Mouse (Mus musculus): ENCODE measurements around the gene Ccdc136. TPM values are rescaled to one million over a fixed set of nuclear protein-coding genes. Genes with fewer than 3 reads are reported as not detected.

The Ccdc136 gene
- polyA plus RNA-seq, 1 experiment from 2014 or later, result 17.3 TPM

DNA sequence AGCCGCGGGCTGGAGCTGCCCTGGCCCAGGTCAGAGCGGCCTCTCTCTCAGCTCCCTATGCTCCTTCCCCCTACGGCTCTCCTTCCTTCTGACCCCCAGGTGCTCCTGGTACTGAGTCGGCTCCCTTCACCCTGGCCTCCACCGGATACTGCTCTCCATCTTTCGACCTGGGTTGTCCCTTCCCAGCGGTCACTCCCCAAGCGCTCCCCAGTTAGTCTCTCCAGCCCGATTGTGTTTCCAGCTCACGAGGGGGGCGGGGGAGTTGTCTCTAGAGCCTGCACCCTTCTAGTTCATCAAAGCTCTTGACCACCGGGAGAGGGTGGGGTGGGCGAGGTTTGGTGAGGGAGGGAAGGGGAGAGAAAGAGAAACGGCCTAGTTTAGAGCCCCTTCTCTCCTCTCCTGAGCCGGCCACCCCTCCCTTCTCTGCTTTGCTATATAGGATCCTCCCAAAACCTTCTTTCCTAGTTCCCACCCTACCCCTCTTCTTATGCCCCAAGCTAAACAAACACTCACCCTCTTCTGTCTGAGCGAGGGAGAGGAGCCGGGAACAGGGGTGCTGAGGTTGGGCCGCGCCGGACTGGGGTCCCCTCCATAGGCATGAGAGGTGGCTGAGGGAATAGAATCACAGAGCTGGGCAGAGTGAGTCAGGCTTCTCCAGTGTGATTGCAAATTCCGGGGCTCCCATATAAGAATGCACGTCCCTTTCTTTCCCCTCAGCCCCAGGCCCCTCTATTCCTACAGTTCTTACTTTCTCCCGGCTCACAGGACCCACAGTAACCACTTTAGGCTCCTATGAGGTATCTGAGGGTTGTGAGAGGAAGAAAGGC is 818 bp downstream of the Ccdc136 start:
- peaks cover 12% of the 10 kb centered on the region; the same call in 1 of the 2 replicates for H3K27me3 ChIP-seq (ENCODE audit: control insufficient read depth, insufficient read depth, low read length)
- DNase-seq (ENCODE audit: low spot score), result no peak
- peak overlapping the region; percentile 87 for H3K4me2 ChIP-seq (ENCODE audit: low read depth, low read length)
- WGBS, result 1% methylated on average over 21 of the region's 24 CpGs
- no peak overlapping the region for H3K27ac ChIP-seq (replicated peaks; ENCODE audit: low read depth, low read length)
- H3K4me3 ChIP-seq (ENCODE audit: low read depth, low read length), result peak overlapping the region; percentile 71
- H3K9me3 ChIP-seq (replicated peaks; ENCODE audit: control insufficient read depth, low read length), result no peaks in the 10 kb centered on the region
- ATAC-seq (replicated peaks; ENCODE audit: insufficient number of reproducible peaks, low FRiP score, low TSS enrichment, low read depth), result peak; percentile 82
- no peaks in the 10 kb centered on the region for H3K4me1 ChIP-seq (ENCODE audit: control insufficient read depth, insufficient read depth, low read length)
- H3K9ac ChIP-seq (replicated peaks; ENCODE audit: low read length), result peak overlapping the region; percentile 76
- H3K36me3 ChIP-seq (replicated peaks; ENCODE audit: control insufficient read depth, insufficient read depth, low read depth, low read length), result no peaks in the 10 kb centered on the region

DNA sequence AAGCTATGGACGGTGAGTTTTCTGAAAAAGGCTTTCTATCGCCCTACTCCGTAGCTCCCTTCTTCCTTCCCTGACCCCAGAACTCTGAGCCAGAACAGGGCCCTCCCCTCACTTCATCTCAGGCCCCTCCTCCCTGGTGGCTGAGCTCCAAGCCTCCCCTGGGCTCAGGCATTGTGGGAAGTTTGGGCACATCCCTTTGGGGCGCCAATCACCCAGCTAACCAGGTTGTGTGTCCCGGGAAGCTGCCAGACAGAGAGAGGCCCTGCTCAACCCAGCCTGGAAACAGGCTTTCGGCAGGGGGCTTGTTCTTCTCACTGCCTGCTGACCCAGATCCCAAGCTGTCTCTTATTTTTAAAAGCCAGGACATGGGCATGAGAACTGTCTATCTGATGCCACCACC is 1.5 kb downstream of the Ccdc136 start:
- H3K9me3 ChIP-seq (replicated peaks; ENCODE audit: control insufficient read depth, low read length), result no peaks in the 10 kb centered on the region
- no peaks in the 10 kb centered on the region for H3K4me1 ChIP-seq (ENCODE audit: control insufficient read depth, insufficient read depth, low read length)
- no peaks in the 10 kb centered on the region for H3K36me3 ChIP-seq (replicated peaks; ENCODE audit: control insufficient read depth, insufficient read depth, low read depth, low read length)
- 7% methylated on average over 6 of the region's 6 CpGs for WGBS
- H3K9ac ChIP-seq (replicated peaks; ENCODE audit: low read length), result peak overlapping the region; percentile 76
- H3K27me3 ChIP-seq (ENCODE audit: control insufficient read depth, insufficient read depth, low read length), result peaks cover 12% of the 10 kb centered on the region; the same call in 1 of the 2 replicates
- ATAC-seq (replicated peaks; ENCODE audit: insufficient number of reproducible peaks, low FRiP score, low TSS enrichment, low read depth), result 0 out of 2 replicates have a peak, but pooled peaks have one; percentile 37
- H3K4me3 ChIP-seq (ENCODE audit: low read depth, low read length), result peak overlapping the region; percentile 71
- H3K27ac ChIP-seq (replicated peaks; ENCODE audit: low read depth, low read length), result no peak overlapping the region
- H3K4me2 ChIP-seq (ENCODE audit: low read depth, low read length), result peak overlapping the region; percentile 87
- peak; percentile 15 for DNase-seq (ENCODE audit: low spot score)

DNA sequence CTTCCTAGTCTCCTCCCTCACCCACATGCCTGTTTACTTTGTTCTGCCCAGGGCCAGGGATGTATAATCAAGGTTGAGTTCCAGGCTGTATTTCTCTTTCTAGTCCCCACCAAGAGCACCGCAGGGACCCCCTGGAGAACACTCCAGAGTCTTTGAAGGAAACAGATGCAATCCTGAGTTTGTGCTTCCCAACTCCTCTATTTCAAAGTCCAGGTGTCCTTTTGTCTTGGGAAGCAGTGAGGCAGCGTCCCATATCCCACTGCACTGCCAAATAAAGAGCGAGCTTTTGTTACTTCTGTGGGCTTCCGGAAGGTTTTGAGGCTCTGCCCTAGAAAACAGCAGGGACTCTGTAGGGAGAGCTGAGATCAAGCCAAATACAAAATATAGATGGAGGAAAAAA is 3.7 kb downstream of the Ccdc136 start:
- 86% methylated on average over 4 of the region's 4 CpGs for WGBS
- peaks cover 6% of the 10 kb centered on the region; the same call in 1 of the 2 replicates for H3K27me3 ChIP-seq (ENCODE audit: control insufficient read depth, insufficient read depth, low read length)

DNA sequence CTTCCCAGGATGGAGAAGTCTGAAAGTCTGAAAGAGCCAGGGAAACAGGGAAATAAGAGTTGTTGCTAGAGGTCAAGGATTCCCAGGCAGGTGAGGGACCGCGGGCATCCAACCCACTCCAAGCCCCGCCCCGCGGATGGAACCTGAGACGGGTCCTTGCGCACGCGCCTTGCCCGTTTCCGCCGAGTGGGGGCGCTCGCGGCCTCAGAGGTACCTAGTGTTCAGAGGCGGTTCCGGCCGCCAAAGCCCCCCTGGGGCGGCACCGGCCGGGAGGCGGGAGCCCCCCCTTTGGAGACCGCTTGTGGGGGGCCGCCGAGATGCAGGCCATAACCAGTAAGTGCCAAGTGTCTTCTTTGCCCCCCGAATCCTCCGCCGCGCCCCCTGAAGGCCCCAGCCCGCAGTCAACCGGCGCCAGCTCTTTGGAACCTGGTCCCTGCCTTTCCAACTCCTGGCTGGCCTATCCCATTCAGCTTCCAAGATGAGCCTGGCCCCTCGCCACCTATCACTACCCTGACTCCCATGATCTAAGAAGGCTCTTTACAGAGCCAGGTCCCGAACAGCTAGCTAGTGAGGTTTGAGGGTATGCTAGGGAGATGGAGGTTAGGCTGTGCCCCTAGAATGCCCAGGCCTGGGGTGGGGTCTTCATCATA is 6.7 kb downstream of the Ccdc136 start:
- H3K27me3 ChIP-seq (ENCODE audit: control insufficient read depth, insufficient read depth, low read length), result no peaks in the 10 kb centered on the region
- WGBS, result 8% methylated on average over 26 of the region's 34 CpGs
- H3K9ac ChIP-seq (replicated peaks; ENCODE audit: low read length), result no peak overlapping the region; the same call in 1 of the 2 replicates
- peak overlapping the region; percentile 27 for H3K4me2 ChIP-seq (ENCODE audit: low read depth, low read length)
- no peak overlapping the region for H3K27ac ChIP-seq (replicated peaks; ENCODE audit: low read depth, low read length)
- H3K9me3 ChIP-seq (replicated peaks; ENCODE audit: control insufficient read depth, low read length), result no peaks in the 10 kb centered on the region
- H3K4me3 ChIP-seq (ENCODE audit: low read depth, low read length), result 0 out of 2 replicates have a peak overlapping the region, but pooled peaks have one; percentile 14
- H3K36me3 ChIP-seq (replicated peaks; ENCODE audit: control insufficient read depth, insufficient read depth, low read depth, low read length), result no peaks in the 10 kb centered on the region
- H3K4me1 ChIP-seq (ENCODE audit: control insufficient read depth, insufficient read depth, low read length), result no peaks in the 10 kb centered on the region; the same call in 1 of the 2 replicates
- DNase-seq (ENCODE audit: low spot score) (peak; percentile 57), ATAC-seq (replicated peaks; ENCODE audit: insufficient number of reproducible peaks, low FRiP score, low TSS enrichment, low read depth) (no peak; the same call in 1 of the 2 replicates)

More for the DNA sequence above, 3.7 kb downstream of the Ccdc136 start:
- H3K36me3 ChIP-seq (replicated peaks; ENCODE audit: control insufficient read depth, insufficient read depth, low read depth, low read length), result no peaks in the 10 kb centered on the region
- H3K9me3 ChIP-seq (replicated peaks; ENCODE audit: control insufficient read depth, low read length), result no peaks in the 10 kb centered on the region
- no peak overlapping the region for H3K4me3 ChIP-seq (ENCODE audit: low read depth, low read length)
- no peaks in the 10 kb centered on the region; the same call in 1 of the 2 replicates for H3K4me1 ChIP-seq (ENCODE audit: control insufficient read depth, insufficient read depth, low read length)
- no peak overlapping the region for H3K27ac ChIP-seq (replicated peaks; ENCODE audit: low read depth, low read length)
- ATAC-seq (replicated peaks; ENCODE audit: insufficient number of reproducible peaks, low FRiP score, low TSS enrichment, low read depth) (no peak), DNase-seq (ENCODE audit: low spot score) (no peak)
- H3K4me2 ChIP-seq (ENCODE audit: low read depth, low read length), result no peak overlapping the region
- no peak overlapping the region for H3K9ac ChIP-seq (replicated peaks; ENCODE audit: low read length)

DNA sequence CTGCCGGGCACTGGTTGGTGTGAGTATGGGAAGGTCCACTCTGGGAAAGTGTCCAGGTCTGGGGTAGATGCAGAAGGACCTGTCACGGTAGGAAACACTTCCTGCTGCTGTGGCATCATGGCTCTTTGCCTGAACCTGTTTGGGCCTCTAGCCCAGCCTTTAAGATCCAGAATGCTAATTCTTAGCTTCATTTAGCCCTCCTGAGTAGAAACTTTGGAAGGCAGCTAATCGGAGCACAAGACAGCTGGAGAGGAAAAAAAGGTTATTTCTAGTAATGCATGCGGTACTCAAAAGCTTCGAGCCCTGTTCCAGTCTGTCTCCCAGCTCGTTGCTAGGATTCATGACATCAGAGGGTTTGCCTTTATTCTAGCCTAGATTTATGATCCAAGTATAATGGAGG is 10.3 kb downstream of the Ccdc136 start:
- WGBS, result 91% methylated on average over 6 of the region's 6 CpGs
- H3K36me3 ChIP-seq (replicated peaks; ENCODE audit: control insufficient read depth, insufficient read depth, low read depth, low read length), result no peaks in the 10 kb centered on the region
- H3K27ac ChIP-seq (replicated peaks; ENCODE audit: low read depth, low read length), result no peak overlapping the region
- H3K9me3 ChIP-seq (replicated peaks; ENCODE audit: control insufficient read depth, low read length), result no peaks in the 10 kb centered on the region
- no peak overlapping the region for H3K4me3 ChIP-seq (ENCODE audit: low read depth, low read length)
- ATAC-seq (replicated peaks; ENCODE audit: insufficient number of reproducible peaks, low FRiP score, low TSS enrichment, low read depth) (no peak), DNase-seq (ENCODE audit: low spot score) (no peak)
- H3K4me1 ChIP-seq (ENCODE audit: control insufficient read depth, insufficient read depth, low read length), result no peaks in the 10 kb centered on the region; the same call in 1 of the 2 replicates
- no peak overlapping the region for H3K4me2 ChIP-seq (ENCODE audit: low read depth, low read length)
- H3K9ac ChIP-seq (replicated peaks; ENCODE audit: low read length), result no peak overlapping the region
- H3K27me3 ChIP-seq (ENCODE audit: control insufficient read depth, insufficient read depth, low read length), result no peaks in the 10 kb centered on the region

DNA sequence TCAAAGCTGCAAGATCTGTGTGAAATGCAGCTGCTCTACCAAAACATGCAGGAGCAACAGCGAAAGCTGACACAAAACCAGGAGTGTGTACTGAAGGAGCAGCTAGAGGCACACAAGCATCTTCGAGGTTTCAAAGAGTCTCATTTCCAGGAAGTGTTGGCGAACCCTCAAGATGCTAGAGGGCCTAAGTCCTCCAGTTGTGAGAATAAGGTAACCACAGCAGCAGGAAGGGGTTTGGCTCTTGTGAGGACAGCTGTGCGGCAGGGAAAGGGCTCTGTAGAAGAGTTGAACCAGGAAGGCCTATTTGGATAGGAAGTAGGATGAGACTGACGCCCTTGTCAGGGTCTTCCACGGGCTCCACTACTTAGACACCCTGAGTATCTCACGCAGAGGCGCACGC is 19.3 kb downstream of the Ccdc136 start:
- Histone ChIP-seq H3K4me2 (ENCODE audit: low read depth, low read length) (no peak overlapping the region), H3K27ac (replicated peaks; ENCODE audit: low read depth, low read length) (no peak overlapping the region)

DNA sequence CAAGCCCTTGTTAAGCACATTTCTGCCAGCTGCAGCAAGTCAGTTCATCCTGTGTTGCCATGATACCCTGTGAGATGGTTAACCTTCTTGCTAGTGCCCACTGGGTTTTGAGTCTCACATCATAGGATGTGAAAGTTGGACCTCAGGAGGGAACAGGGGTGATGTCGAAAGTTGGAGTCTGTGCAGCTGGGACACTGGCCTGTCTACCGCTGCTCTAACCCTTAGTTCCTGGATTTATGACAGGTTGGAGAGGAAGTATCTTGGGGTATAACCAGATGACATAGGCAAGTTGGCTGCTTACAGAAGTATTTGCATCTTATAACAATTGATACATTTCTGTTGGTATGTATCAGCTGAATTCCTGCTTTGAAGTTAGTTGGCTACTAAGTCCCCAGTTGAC is 24.5 kb downstream of the Ccdc136 start:
- DNase-seq (ENCODE audit: low spot score), result no peak
- no peaks in the 10 kb centered on the region for H3K36me3 ChIP-seq (replicated peaks; ENCODE audit: control insufficient read depth, insufficient read depth, low read depth, low read length)
- no peak overlapping the region for H3K27ac ChIP-seq (replicated peaks; ENCODE audit: low read depth, low read length)
- 96% methylated on average over 2 of the region's 2 CpGs for WGBS
- no peaks in the 10 kb centered on the region for H3K4me1 ChIP-seq (ENCODE audit: control insufficient read depth, insufficient read depth, low read length)
- H3K4me2 ChIP-seq (ENCODE audit: low read depth, low read length), result no peak overlapping the region
- H3K9me3 ChIP-seq (replicated peaks; ENCODE audit: control insufficient read depth, low read length), result no peaks in the 10 kb centered on the region
- no peak for ATAC-seq (replicated peaks; ENCODE audit: insufficient number of reproducible peaks, low FRiP score, low TSS enrichment, low read depth)
- no peak overlapping the region for H3K4me3 ChIP-seq (ENCODE audit: low read depth, low read length)
- H3K9ac ChIP-seq (replicated peaks; ENCODE audit: low read length), result no peak overlapping the region
- H3K27me3 ChIP-seq (ENCODE audit: control insufficient read depth, insufficient read depth, low read length), result no peaks in the 10 kb centered on the region

More for the DNA sequence above, 19.3 kb downstream of the Ccdc136 start:
- DNase-seq (ENCODE audit: low spot score) (no peak), ATAC-seq (replicated peaks; ENCODE audit: insufficient number of reproducible peaks, low FRiP score, low TSS enrichment, low read depth) (no peak)
- no peak overlapping the region for H3K4me3 ChIP-seq (ENCODE audit: low read depth, low read length)
- H3K9me3 ChIP-seq (replicated peaks; ENCODE audit: control insufficient read depth, low read length), result no peaks in the 10 kb centered on the region
- no peak overlapping the region for H3K9ac ChIP-seq (replicated peaks; ENCODE audit: low read length)
- H3K36me3 ChIP-seq (replicated peaks; ENCODE audit: control insufficient read depth, insufficient read depth, low read depth, low read length), result no peaks in the 10 kb centered on the region
- H3K4me1 ChIP-seq (ENCODE audit: control insufficient read depth, insufficient read depth, low read length), result no peaks in the 10 kb centered on the region
- WGBS, result 80% methylated on average over 9 of the region's 9 CpGs
- H3K27me3 ChIP-seq (ENCODE audit: control insufficient read depth, insufficient read depth, low read length), result no peaks in the 10 kb centered on the region

DNA sequence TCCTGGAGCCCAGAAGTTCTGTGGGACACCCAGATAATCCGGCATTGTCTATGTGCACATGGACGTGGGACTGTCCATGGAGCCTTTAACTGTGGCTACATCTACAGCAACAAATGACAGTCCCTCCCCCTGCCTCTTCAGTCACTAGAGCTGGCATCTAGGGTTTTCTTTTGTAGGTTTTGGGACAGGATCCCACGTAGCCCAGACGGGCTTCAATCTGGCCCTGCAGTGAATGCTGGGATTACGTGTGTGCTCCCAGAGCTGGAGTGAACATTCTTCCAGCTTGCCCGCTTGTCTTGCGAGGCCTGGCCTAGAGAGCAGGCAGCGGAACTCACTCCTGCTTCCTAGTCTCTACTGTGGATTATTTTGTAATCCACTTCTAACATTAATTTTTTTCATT is 29.0 kb downstream of the Ccdc136 start:
- no peaks in the 10 kb centered on the region for H3K4me1 ChIP-seq (ENCODE audit: control insufficient read depth, insufficient read depth, low read length)
- no peak overlapping the region for H3K9ac ChIP-seq (replicated peaks; ENCODE audit: low read length)
- WGBS, result 90% methylated on average over 8 of the region's 8 CpGs
- no peaks in the 10 kb centered on the region for H3K9me3 ChIP-seq (replicated peaks; ENCODE audit: control insufficient read depth, low read length)
- H3K36me3 ChIP-seq (replicated peaks; ENCODE audit: control insufficient read depth, insufficient read depth, low read depth, low read length), result no peaks in the 10 kb centered on the region
- DNase-seq (ENCODE audit: low spot score), result no peak
- no peak overlapping the region for H3K4me2 ChIP-seq (ENCODE audit: low read depth, low read length)
- H3K4me3 ChIP-seq (ENCODE audit: low read depth, low read length), result no peak overlapping the region
- no peak for ATAC-seq (replicated peaks; ENCODE audit: insufficient number of reproducible peaks, low FRiP score, low TSS enrichment, low read depth)
- no peak overlapping the region for H3K27ac ChIP-seq (replicated peaks; ENCODE audit: low read depth, low read length)
- no peaks in the 10 kb centered on the region for H3K27me3 ChIP-seq (ENCODE audit: control insufficient read depth, insufficient read depth, low read length)
